Mouse (Mus musculus) forebrain, embryonic 16.5 days (tissue): ENCODE measurements around the gene Tmc1. TPM values are rescaled to one million over a fixed set of nuclear protein-coding genes. Genes with fewer than 3 reads are reported as not detected.

ENCODE experiments used
- ATAC-seq: fragments of 200-750 bp; cut with Nextera tagmentation; 2 replicates; pipeline ENCODE4 v1.8.0; 2017; ENCODE audit warnings: mild to moderate bottlenecking, moderate library complexity
- H3K27ac ChIP-seq: fragments of 300-500 bp; sonication (generic); 2 replicates; pipeline ENCODE4 v1.5.1; 2014; ENCODE audit warnings: low read length, control low read depth
- H3K27me3 ChIP-seq: fragments of 300-500 bp; sonication (generic); replicated peaks from 2 replicates; pipeline ENCODE4 v1.6.1; 2014; ENCODE audit warnings: low read length; ENCODE audit not compliant: control insufficient read depth, insufficient read depth
- H3K36me3 ChIP-seq: fragments of 300-500 bp; sonication (generic); 2 replicates; pipeline ENCODE4 v1.6.1; 2014; ENCODE audit not compliant: control insufficient read depth, insufficient read depth
- H3K4me1 ChIP-seq: fragments of 300-500 bp; sonication (generic); replicated peaks from 2 replicates; pipeline ENCODE4 v1.6.1; 2014; ENCODE audit warnings: low read length; ENCODE audit not compliant: control insufficient read depth, insufficient read depth
- H3K4me2 ChIP-seq: fragments of 300-500 bp; sonication (generic); 2 replicates; pipeline ENCODE4 v1.6.1; 2014; ENCODE audit warnings: mild to moderate bottlenecking, low read length, control low read depth
- H3K4me3 ChIP-seq: fragments of 300-500 bp; sonication (generic); replicated peaks from 2 replicates; pipeline ENCODE4 v1.5.1; 2014; ENCODE audit warnings: mild to moderate bottlenecking, low read length, control low read depth
- H3K9ac ChIP-seq: fragments of 300-500 bp; sonication (generic); replicated peaks from 2 replicates; pipeline ENCODE4 v1.6.1; 2014; ENCODE audit warnings: low read depth, low read length, control low read depth
- H3K9me3 ChIP-seq: fragments of 300-500 bp; sonication (generic); 2 replicates; pipeline ENCODE4 v1.6.1; 2016; ENCODE audit warnings: low read length; ENCODE audit not compliant: control insufficient read depth
- WGBS: fragments of 180-500 bp; shearing (Covaris S2); extraction: QIAGEN DNeasy Blood & Tissue Kit; methylation state at CpG from one replicate; pipeline ENCODE4 v1.1.7; 2014; 5-methylcytosine and 5-hydroxymethylcytosine counted together
- polyA plus RNA-seq: library from polyadenylated mRNA; unstranded; fragments of >200 nt; fragmentation: Nextera tagmentation; extraction: Ambion mirVana; gene quantifications from 2 replicates; pipeline ENCODE4 v1.2.1, GENCODE M21; 2015

Tmc1 gene
- polyA plus RNA-seq, result not detected in 2 replicates

DNA sequence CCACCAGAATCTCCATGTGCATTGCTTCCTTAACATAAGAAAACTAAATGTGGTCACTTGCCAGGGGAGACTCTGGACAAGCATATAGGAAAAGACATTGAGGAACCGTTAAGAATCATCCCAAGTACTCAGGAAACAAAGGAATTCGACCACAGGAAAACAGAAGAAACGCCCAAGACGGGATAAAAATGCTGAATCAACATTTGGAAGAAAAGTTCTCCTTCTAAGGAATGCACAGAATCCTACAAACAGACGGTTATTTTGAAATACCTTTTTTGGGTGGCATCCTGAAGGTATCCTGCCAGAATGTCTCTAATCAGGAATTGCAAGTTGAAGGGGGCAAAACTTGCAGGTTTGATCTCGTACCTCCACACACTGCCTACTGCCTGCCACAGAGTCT is at the start of gene Tmc1:
Gene Tmc1 (minus strand): TSS at position 329 of the 400 bp plus-strand sequence.
- no peak for ATAC-seq
- Histone ChIP-seq H3K36me3 (no peaks in the 10 kb centered on the region), H3K9ac (no peak within 1 kb of the TSS), H3K4me1 (no peaks in the 10 kb centered on the region), H3K27me3 (no peaks in the 10 kb centered on the region), H3K9me3 (peaks cover 2% of the 10 kb centered on the region; the same call in 1 of the 2 replicates), H3K4me3 (no peak within 1 kb of the TSS), H3K4me2 (no peak within 1 kb of the TSS), H3K27ac (no peak within 1 kb of the TSS)
- 87% methylated on average over 6 of the region's 6 CpGs for WGBS

- Histone ChIP-seq H3K4me1 (no peaks in the 10 kb centered on the region), H3K27ac (no peak overlapping the region), H3K36me3 (no peaks in the 10 kb centered on the region), H3K4me2 (no peak overlapping the region), H3K27me3 (no peaks in the 10 kb centered on the region), H3K9me3 (no peaks in the 10 kb centered on the region), H3K4me3 (no peak overlapping the region), H3K9ac (no peak overlapping the region)
- ATAC-seq, result no peak
Measured at GRCm38 (mm10) chr19:21001552-21001951, 47.5 kb upstream of the Tmc1 start.

GRCm38 (mm10) chr19:20979244-20979643 is 25.2 kb upstream of the Tmc1 start:
- Histone ChIP-seq H3K9ac (no peak overlapping the region), H3K27ac (no peak overlapping the region), H3K9me3 (no peaks in the 10 kb centered on the region), H3K4me3 (no peak overlapping the region), H3K36me3 (no peaks in the 10 kb centered on the region), H3K4me1 (0 out of 2 replicates have a peak, but pooled peaks cover 2% of the 10 kb centered on the region), H3K4me2 (no peak overlapping the region), H3K27me3 (no peaks in the 10 kb centered on the region)
- no peak for ATAC-seq
- 94% methylated on average over 2 of the region's 2 CpGs for WGBS

GRCm38 (mm10) chr19:20978148-20978547 is 24.1 kb upstream of the Tmc1 start:
- no peaks in the 10 kb centered on the region for H3K27me3 ChIP-seq
- H3K9me3 ChIP-seq, result no peaks in the 10 kb centered on the region
- H3K4me3 ChIP-seq, result no peak overlapping the region
- 0% methylated on average over 1 of the region's 1 CpGs for WGBS
- 0 out of 2 replicates have a peak, but pooled peaks cover 2% of the 10 kb centered on the region for H3K4me1 ChIP-seq
- peak; percentile 70 for ATAC-seq
- H3K9ac ChIP-seq, result no peak overlapping the region
- H3K4me2 ChIP-seq, result no peak overlapping the region
- no peaks in the 10 kb centered on the region for H3K36me3 ChIP-seq
- no peak overlapping the region for H3K27ac ChIP-seq

- Histone ChIP-seq H3K9me3 (no peaks in the 10 kb centered on the region), H3K4me3 (no peak overlapping the region), H3K27ac (no peak overlapping the region), H3K36me3 (no peaks in the 10 kb centered on the region), H3K4me1 (no peaks in the 10 kb centered on the region), H3K4me2 (no peak overlapping the region), H3K9ac (no peak overlapping the region), H3K27me3 (no peaks in the 10 kb centered on the region)
- ATAC-seq, result no peak
- WGBS, result 94% methylated on average over 1 of the region's 1 CpGs
Measured at GRCm38 (mm10) chr19:20971926-20972325, 17.9 kb upstream of the Tmc1 start.

GRCm38 (mm10) chr19:20954815-20955214 is 813 bp upstream of the Tmc1 start:
- H3K9me3 ChIP-seq, result peaks cover 2% of the 10 kb centered on the region; the same call in 1 of the 2 replicates
- 83% methylated on average over 5 of the region's 5 CpGs for WGBS
- no peak overlapping the region for H3K9ac ChIP-seq
- H3K36me3 ChIP-seq, result no peaks in the 10 kb centered on the region
- H3K4me3 ChIP-seq, result no peak overlapping the region
- no peak overlapping the region for H3K4me2 ChIP-seq
- H3K27me3 ChIP-seq, result no peaks in the 10 kb centered on the region
- no peak for ATAC-seq
- no peak overlapping the region for H3K27ac ChIP-seq
- H3K4me1 ChIP-seq, result no peaks in the 10 kb centered on the region

DNA sequence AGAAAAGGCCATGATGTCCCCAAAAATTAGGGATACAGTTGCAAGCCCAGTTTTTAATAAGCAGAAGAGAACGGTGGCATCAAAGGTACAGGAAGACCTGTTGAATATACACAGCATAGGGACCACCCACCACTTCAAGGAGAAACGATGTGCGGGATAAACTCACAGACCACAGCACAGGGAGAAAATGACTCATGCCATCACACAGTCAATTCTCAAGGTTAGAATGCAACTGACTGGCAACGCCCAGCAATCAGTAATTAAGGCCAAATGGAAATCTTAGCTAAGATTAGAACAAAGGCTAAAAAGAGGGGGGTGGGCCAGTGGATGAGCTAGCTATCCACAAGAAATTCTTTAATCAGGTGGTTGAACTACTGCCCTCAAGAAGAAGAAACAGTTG is 9.6 kb downstream of the Tmc1 start:
- no peak for ATAC-seq
- WGBS, result 56% methylated on average over 4 of the region's 4 CpGs
- Histone ChIP-seq H3K36me3 (no peaks in the 10 kb centered on the region), H3K27me3 (no peaks in the 10 kb centered on the region), H3K4me2 (no peak overlapping the region), H3K9me3 (no peaks in the 10 kb centered on the region), H3K27ac (no peak overlapping the region), H3K4me1 (no peaks in the 10 kb centered on the region), H3K4me3 (no peak overlapping the region), H3K9ac (no peak overlapping the region)

DNA sequence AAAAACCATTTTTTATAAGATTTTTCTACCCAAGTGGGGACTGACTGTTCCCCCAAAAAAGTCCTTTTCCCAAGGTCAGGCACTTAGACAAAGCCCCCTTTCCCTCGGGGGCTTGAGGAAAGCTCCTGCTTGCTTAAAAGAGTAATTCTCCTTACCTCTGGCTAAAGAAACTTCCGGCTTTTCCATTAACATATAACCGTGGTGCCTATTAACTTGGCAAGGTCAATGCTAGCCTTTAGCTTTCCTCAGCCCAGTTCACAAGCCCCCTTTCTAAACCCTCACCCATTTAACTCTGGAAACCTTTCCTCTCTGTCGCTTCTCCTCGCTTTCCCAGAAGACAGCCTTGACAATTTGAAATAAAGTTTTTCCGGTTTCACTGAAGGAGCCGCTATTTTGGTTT is 29.7 kb downstream of the Tmc1 start:
- Histone ChIP-seq H3K27ac (peak overlapping the region; percentile 13; the same call in 1 of the 2 replicates), H3K4me2 (peak overlapping the region; percentile 21; the same call in 1 of the 2 replicates), H3K36me3 (no peaks in the 10 kb centered on the region), H3K9ac (no peak overlapping the region), H3K9me3 (no peaks in the 10 kb centered on the region), H3K27me3 (no peaks in the 10 kb centered on the region), H3K4me3 (no peak overlapping the region), H3K4me1 (peaks cover 11% of the 10 kb centered on the region)
- 32% methylated on average over 7 of the region's 7 CpGs for WGBS
- peak; percentile 11; the same call in 1 of the 2 replicates for ATAC-seq

DNA sequence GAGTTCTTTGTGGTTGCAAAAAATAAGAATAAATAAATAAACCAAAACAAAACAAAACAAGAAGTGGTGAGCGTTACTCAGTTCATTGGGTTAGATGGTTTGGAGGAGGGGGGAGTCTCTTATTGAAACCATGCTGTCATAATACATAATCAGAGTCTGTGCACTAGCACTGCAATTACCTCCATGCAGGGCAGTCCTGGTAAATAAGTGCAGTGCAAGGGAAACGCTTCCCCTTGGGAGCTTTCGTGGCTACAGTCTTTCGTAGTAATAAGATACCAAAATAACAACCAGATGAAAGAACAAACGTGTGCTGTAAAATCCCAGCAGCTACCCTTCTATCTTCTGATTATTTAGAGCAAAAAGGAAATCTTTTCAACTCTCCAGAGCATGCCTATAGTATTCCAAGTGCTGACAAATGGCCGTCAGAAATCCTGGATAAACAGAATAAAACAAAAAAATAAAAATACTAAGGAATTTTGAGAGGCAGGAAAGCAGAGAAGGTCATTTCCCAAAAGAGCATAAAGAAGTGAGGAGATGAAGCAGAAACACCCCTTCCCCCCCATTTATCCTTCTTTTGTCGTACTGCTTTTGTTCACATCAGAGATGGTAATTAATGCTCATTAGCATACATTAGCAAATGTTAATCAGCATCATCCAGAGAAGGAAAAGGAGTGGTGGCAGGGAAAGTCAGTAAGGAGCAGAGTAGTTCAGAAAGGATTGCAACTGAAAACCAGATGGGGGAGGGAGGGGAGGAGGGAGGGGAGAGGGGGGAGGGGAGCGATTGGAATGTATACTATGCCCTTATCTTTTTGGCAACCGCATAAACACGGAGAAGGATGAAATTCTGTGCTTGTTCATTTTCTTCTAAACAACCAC is 30.4 kb downstream of the Tmc1 start:
- Histone ChIP-seq H3K9ac (no peak overlapping the region), H3K4me2 (peak overlapping the region; percentile 23), H3K9me3 (no peaks in the 10 kb centered on the region), H3K4me1 (peaks cover 11% of the 10 kb centered on the region), H3K27ac (peak overlapping the region; percentile 63), H3K27me3 (no peaks in the 10 kb centered on the region), H3K36me3 (no peaks in the 10 kb centered on the region), H3K4me3 (0 out of 2 replicates have a peak overlapping the region, but pooled peaks have one; percentile 4)
- 2% methylated on average over 10 of the region's 10 CpGs for WGBS
- ATAC-seq, result peak; percentile 95
